Mouse (Mus musculus) CD4-positive, CD25-positive, alpha-beta regulatory T cell, adult 2 months (primary cell): ENCODE measurements around the gene Hsp90ab1.

ENCODE experiments used
- DNase-seq: peaks from one replicate; pipeline ENCODE4 v3.0.0-alpha.2; 2012; ENCODE audit warnings: low read depth, low spot score

The Hsp90ab1 gene

GRCm38 (mm10) chr17:45557998-45558862 is 14.8 kb downstream of the Hsp90ab1 start:
- DNase-seq: peak; percentile 81

- DNase-seq: peak; percentile 64
These were observed 15.7 kb downstream of the Hsp90ab1 start for GRCm38 (mm10) chr17:45557246-45557824.

- peak; percentile 39 for DNase-seq
These were observed 16.4 kb downstream of the Hsp90ab1 start for GRCm38 (mm10) chr17:45556514-45557245.

GRCm38 (mm10) chr17:45556107-45556489 is 17.0 kb downstream of the Hsp90ab1 start:
- no peak for DNase-seq

- DNase-seq: peak; percentile 98
These were observed 17.5 kb downstream of the Hsp90ab1 start, which contains the start of gene Nfkbie for GRCm38 (mm10) chr17:45555452-45556106. Gene Nfkbie, plus strand, starts transcription at chr17:45555703.

- DNase-seq: peak; percentile 32
These were observed 18.7 kb downstream of the Hsp90ab1 start for GRCm38 (mm10) chr17:45554420-45554819.

GRCm38 (mm10) chr17:45553065-45553464 is 20.0 kb downstream of the Hsp90ab1 start:
- DNase-seq: no peak

GRCm38 (mm10) chr17:45551816-45552451 is 21.1 kb downstream of the Hsp90ab1 start:
- DNase-seq: peak; percentile 93

- no peak for DNase-seq
These were observed 21.7 kb downstream of the Hsp90ab1 start for GRCm38 (mm10) chr17:45551249-45551796.

GRCm38 (mm10) chr17:45550253-45550652 is 22.8 kb downstream of the Hsp90ab1 start:
- no peak for DNase-seq

GRCm38 (mm10) chr17:45549617-45550181 is 23.4 kb downstream of the Hsp90ab1 start, which contains the start of gene Tmem151b:
Gene Tmem151b, minus strand, starts transcription at chr17:45549677.
- peak; percentile 62 for DNase-seq

- peak; percentile 51 for DNase-seq
These were observed 24.2 kb downstream of the Hsp90ab1 start for GRCm38 (mm10) chr17:45548541-45549512.

GRCm38 (mm10) chr17:45547461-45548190 is 25.4 kb downstream of the Hsp90ab1 start:
- no peak for DNase-seq

GRCm38 (mm10) chr17:45546941-45547340 is 26.1 kb downstream of the Hsp90ab1 start:
- no peak for DNase-seq

GRCm38 (mm10) chr17:45545278-45545961 is 27.7 kb downstream of the Hsp90ab1 start:
- DNase-seq: no peak

- DNase-seq: no peak
These were observed 28.2 kb downstream of the Hsp90ab1 start for GRCm38 (mm10) chr17:45544873-45545277.

- DNase-seq: no peak
These were observed 28.8 kb downstream of the Hsp90ab1 start for GRCm38 (mm10) chr17:45544001-45544872.
